Mouse (Mus musculus) neural tube, embryonic 14.5 days (tissue): ENCODE measurements around the gene Rere. TPM values are rescaled to one million over a fixed set of nuclear protein-coding genes. Genes with fewer than 3 reads are reported as not detected.
A peak's percentile ranks its signal among the peaks of the same experiment; 100 is the strongest.

ENCODE experiments used
- ATAC-seq: fragments of 200-750 bp; cut with Nextera tagmentation; 2 replicates; pipeline ENCODE4 v1.8.0; 2017; ENCODE audit warnings: low read depth, mild to moderate bottlenecking, moderate TSS enrichment, moderate library complexity
- H3K27ac ChIP-seq: fragments of 300-500 bp; sonication (generic); 2 replicates; pipeline ENCODE4 v1.5.1; 2014; ENCODE audit warnings: low read depth, mild to moderate bottlenecking, control low read depth, low read length, moderate library complexity, mixed read lengths
- H3K27me3 ChIP-seq: fragments of 300-500 bp; sonication (generic); 2 replicates; pipeline ENCODE4 v1.6.1; 2014; ENCODE audit warnings: low read length; ENCODE audit not compliant: control insufficient read depth, insufficient read depth
- H3K36me3 ChIP-seq: fragments of 300-500 bp; sonication (generic); 2 replicates; pipeline ENCODE4 v1.6.1; 2014; ENCODE audit warnings: low read length, mixed read lengths; ENCODE audit not compliant: control insufficient read depth, insufficient read depth
- H3K4me1 ChIP-seq: fragments of 300-500 bp; sonication (generic); 2 replicates; pipeline ENCODE4 v1.6.1; 2014; ENCODE audit warnings: low read length; ENCODE audit not compliant: control insufficient read depth, insufficient read depth
- H3K4me2 ChIP-seq: fragments of 300-500 bp; sonication (generic); 2 replicates; pipeline ENCODE4 v1.6.1; 2014; ENCODE audit warnings: mild to moderate bottlenecking, low read depth, low read length, control low read depth
- H3K4me3 ChIP-seq: fragments of 300-500 bp; sonication (generic); 2 replicates; pipeline ENCODE4 v1.5.1; 2014; ENCODE audit warnings: low read depth, low read length, control low read depth, mixed read lengths
- H3K9ac ChIP-seq: fragments of 300-500 bp; sonication (generic); replicated peaks from 2 replicates; pipeline ENCODE4 v1.6.1; 2014; ENCODE audit warnings: low read depth, mild to moderate bottlenecking, control low read depth, low read length, mixed read lengths
- H3K9me3 ChIP-seq: fragments of 300-500 bp; sonication (generic); 2 replicates; pipeline ENCODE4 v1.6.1; 2016; ENCODE audit warnings: low read length; ENCODE audit not compliant: control insufficient read depth
- WGBS: fragments of 180-500 bp; shearing (Covaris S2); extraction: QIAGEN DNeasy Blood & Tissue Kit; methylation state at CpG from one replicate; pipeline ENCODE4 v1.1.7; 2014; 5-methylcytosine and 5-hydroxymethylcytosine counted together
- polyA plus RNA-seq: library from polyadenylated mRNA; unstranded; fragments of >200 nt; fragmentation: Nextera tagmentation; extraction: Ambion mirVana; gene quantifications from 2 replicates; pipeline ENCODE4 v1.2.1, GENCODE M21; 2014

Rere gene
- polyA plus RNA-seq, 1 experiment from 2014 or later: 50.7 TPM

DNA sequence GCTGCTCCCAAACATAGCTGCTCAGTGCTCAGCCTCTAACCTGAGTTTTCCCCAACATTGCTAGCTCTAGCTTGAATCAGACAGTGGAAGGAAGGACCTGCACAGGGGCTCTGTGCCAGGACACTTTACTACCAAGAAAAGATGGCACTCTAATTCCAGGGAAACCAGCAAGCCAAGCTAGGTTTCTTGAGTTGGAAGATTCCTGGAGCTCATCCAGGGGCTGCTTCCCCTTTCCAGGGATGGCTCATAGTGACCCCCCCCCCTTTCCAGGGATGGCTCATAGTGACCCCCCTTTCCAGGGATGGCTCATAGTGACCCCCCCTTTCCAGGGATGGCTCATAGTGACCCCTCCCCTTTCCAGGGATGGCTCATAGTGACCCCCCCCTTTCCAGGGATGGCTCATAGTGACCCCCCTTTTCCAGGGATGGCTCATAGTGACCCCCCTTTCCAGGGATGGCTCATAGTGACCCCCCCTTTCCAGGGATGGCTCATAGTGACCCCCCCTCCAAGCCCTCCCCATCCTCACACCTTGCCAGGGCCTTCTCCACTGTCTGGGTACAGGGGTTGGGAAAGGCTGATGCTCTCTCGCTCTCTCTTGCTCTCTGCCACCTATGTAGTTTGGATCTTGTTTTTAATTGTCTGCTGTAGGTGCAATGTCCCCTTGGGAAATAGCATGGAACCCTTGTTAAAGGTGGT, 322.1 kb downstream of the Rere start:
- 100% methylated on average over 1 of the region's 1 CpGs for WGBS
- Histone ChIP-seq H3K4me3 (no peak overlapping the region), H3K27me3 (no peaks in the 10 kb centered on the region), H3K4me2 (no peak overlapping the region), H3K9ac (no peak overlapping the region), H3K9me3 (no peaks in the 10 kb centered on the region), H3K27ac (no peak overlapping the region), H3K36me3 (no peaks in the 10 kb centered on the region), H3K4me1 (peaks cover 24% of the 10 kb centered on the region)
- no peak for ATAC-seq

DNA sequence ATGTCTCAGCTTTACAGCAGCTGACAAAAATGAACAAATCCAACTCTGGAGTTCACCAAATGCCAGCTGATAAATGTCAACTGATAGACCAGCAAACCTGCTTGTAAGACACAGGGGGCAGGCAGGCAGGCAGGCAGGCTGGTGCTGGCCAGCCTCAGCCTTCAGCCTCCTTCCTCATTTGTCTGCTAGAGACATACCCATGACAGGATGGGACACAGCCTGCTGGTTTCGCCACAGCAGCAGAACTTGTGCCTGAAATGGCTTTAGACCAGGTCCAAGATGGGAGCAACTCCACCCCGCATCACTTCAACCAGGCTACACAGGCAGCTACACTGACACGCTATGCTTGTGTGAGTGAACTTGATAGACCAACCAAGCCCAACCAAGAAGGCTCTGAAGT, 324.4 kb downstream of the Rere start:
- no peak overlapping the region for H3K4me2 ChIP-seq
- no peak overlapping the region for H3K4me3 ChIP-seq
- H3K27ac ChIP-seq: peak overlapping the region; percentile 91
- WGBS: 91% methylated on average over 3 of the region's 3 CpGs
- 0 out of 2 replicates have a peak, but pooled peaks have one; percentile 10 for ATAC-seq
- no peaks in the 10 kb centered on the region for H3K9me3 ChIP-seq
- no peaks in the 10 kb centered on the region for H3K36me3 ChIP-seq
- no peaks in the 10 kb centered on the region for H3K27me3 ChIP-seq
- peaks cover 22% of the 10 kb centered on the region for H3K4me1 ChIP-seq
- no peak overlapping the region for H3K9ac ChIP-seq

DNA sequence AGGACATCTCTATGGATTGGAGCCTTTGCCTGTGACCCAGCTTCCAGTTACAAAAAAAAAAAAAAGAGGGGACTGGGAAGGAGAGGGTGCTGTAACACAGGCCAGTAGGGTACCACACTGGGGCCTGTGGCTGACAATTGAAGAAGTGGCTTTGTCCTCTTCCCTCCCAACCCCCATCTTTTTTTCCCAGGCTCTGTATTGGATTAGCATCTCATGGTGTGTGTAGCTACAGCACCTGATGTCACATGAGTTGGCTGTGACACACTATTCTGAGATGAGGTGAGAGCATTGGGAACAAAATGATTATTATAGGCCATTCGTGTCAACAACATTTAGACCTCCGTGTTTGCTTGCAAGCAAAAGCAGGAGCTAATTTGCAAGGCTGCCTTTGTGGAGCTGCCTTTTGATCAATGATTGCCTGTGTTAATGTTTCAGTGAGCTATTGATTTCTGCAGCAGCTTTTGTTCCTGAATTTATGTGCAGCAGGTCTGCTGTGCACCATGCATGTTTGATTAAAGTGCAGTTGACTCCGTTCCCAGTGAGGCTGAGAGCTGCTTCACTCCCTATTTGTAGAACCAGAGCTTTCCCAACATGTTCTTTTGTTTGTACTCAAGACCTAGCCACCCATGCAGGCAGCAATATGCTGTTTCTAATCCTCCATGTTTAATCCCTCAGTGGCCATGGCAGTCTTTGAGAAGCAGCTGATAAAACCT, 325.2 kb downstream of the Rere start:
- no peaks in the 10 kb centered on the region for H3K36me3 ChIP-seq
- 0 out of 2 replicates have a peak overlapping the region, but pooled peaks have one; percentile 7 for H3K4me2 ChIP-seq
- H3K9me3 ChIP-seq: no peaks in the 10 kb centered on the region
- WGBS: 11% methylated on average over 3 of the region's 3 CpGs
- H3K4me1 ChIP-seq: peaks cover 19% of the 10 kb centered on the region
- H3K9ac ChIP-seq: 0 out of 2 replicates have a peak overlapping the region, but pooled peaks have one; percentile 16
- H3K27ac ChIP-seq: peak overlapping the region; percentile 91
- H3K27me3 ChIP-seq: no peaks in the 10 kb centered on the region
- H3K4me3 ChIP-seq: no peak overlapping the region
- peak; percentile 61; the same call in 1 of the 2 replicates for ATAC-seq

DNA sequence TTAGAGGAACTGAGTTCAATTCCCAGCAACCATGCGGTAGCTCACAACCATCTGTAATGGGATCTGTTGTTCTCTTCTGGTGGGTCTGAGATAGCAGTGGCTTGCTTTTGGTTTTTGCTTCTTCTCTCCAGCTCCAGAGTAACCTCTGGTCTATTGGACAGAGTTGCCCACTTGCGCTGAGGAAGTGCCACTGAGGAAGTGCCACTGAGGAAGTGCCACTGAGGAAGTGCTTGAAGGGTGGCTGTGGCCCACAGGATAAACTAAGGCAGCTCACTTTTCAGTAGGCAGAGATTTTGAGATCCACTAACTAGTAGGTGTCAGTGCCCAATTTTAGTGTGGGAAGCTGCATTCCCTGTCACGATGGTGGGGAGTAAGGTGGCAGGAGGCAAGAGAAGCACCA, 327.2 kb downstream of the Rere start:
- ATAC-seq: no peak
- Histone ChIP-seq H3K9ac (no peak overlapping the region), H3K27me3 (no peaks in the 10 kb centered on the region), H3K36me3 (peaks cover 19% of the 10 kb centered on the region), H3K4me3 (no peak overlapping the region), H3K4me2 (no peak overlapping the region), H3K9me3 (no peaks in the 10 kb centered on the region), H3K27ac (no peak overlapping the region), H3K4me1 (peaks cover 18% of the 10 kb centered on the region)
- 96% methylated on average over 3 of the region's 3 CpGs for WGBS

DNA sequence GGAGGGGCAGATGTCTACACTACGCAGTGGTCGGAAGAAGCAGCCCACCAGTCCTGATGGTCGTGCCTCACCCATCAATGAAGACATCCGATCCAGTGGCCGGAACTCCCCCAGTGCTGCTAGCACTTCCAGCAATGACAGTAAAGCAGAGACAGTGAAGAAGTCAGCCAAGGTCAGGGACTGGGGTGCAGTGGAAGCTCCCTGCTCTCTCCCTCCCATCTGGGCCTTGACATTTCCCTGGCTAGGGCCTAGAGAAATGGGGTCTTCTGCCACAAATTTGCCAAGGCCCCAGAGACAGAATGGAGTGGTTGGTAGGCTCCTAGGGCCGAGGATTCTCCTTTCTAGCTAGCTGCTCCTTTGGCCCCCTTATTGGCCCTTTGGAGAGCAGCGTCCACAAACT, 332.3 kb downstream of the Rere start:
- H3K36me3 ChIP-seq: peaks cover 64% of the 10 kb centered on the region
- no peaks in the 10 kb centered on the region for H3K27me3 ChIP-seq
- no peaks in the 10 kb centered on the region for H3K9me3 ChIP-seq
- H3K4me1 ChIP-seq: 0 out of 2 replicates have a peak, but pooled peaks cover 5% of the 10 kb centered on the region
- H3K4me2 ChIP-seq: no peak overlapping the region
- no peak overlapping the region for H3K9ac ChIP-seq
- 89% methylated on average over 7 of the region's 7 CpGs for WGBS
- no peak for ATAC-seq
- no peak overlapping the region for H3K4me3 ChIP-seq
- no peak overlapping the region for H3K27ac ChIP-seq

DNA sequence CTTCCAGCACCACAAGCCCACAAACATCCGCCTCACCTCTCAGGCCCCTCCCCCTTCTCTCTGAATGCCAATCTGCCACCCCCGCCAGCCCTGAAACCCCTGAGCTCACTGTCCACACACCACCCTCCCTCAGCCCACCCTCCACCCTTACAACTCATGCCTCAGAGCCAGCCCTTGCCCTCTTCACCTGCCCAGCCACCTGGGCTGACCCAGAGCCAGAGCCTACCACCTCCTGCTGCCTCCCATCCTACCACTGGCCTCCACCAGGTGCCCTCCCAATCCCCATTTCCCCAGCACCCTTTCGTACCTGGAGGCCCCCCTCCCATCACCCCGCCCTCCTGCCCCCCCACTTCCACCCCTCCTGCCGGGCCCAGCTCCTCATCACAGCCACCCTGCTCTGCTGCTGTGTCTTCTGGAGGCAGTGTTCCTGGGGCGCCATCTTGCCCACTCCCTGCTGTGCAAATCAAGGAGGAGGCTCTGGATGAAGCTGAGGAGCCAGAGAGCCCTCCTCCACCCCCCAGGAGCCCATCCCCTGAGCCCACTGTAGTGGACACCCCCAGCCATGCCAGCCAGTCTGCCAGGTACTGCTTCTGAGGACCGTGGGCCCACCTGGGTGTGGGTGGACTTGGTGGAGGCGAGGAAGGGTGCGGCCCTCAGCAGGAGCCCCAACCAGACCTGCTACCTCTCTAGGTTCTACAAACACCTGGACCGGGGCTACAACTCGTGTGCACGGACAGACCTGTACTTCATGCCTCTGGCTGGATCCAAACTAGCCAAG, 334.0 kb downstream of the Rere start:
- peak overlapping the region; percentile 55 for H3K27ac ChIP-seq
- 93% methylated on average over 12 of the region's 12 CpGs for WGBS

DNA sequence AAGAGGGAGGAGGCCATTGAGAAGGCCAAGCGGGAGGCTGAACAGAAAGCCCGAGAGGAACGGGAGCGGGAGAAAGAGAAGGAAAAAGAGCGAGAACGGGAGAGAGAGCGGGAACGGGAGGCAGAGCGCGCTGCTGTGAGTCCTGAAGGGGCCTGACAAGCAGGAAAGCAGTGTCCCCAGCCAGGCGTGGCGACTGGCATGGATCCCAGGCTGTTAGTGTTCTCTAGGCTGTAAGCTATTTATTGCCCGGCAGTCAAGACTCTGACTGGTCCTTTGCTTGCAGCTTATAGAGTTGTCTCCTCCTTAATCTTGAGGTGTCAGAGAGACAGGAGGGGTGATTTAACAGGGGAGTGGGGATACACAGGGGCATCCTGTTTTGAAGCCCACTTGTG, 334.6 kb downstream of the Rere start:
- Histone ChIP-seq H3K27ac (peak overlapping the region; percentile 55; the same call in 1 of the 2 replicates), H3K36me3 (peaks cover 68% of the 10 kb centered on the region), H3K4me2 (no peak overlapping the region), H3K27me3 (no peaks in the 10 kb centered on the region), H3K4me1 (0 out of 2 replicates have a peak, but pooled peaks cover 5% of the 10 kb centered on the region), H3K9ac (no peak overlapping the region), H3K4me3 (no peak overlapping the region), H3K9me3 (no peaks in the 10 kb centered on the region)
- peak; percentile 38; the same call in 1 of the 2 replicates for ATAC-seq
- 67% methylated on average over 13 of the region's 13 CpGs for WGBS

More for the DNA sequence above, 334.0 kb downstream of the Rere start:
- no peak for ATAC-seq
- peaks cover 68% of the 10 kb centered on the region for H3K36me3 ChIP-seq
- no peaks in the 10 kb centered on the region for H3K27me3 ChIP-seq
- no peak overlapping the region for H3K4me3 ChIP-seq
- H3K9me3 ChIP-seq: no peaks in the 10 kb centered on the region
- no peak overlapping the region for H3K4me2 ChIP-seq
- 0 out of 2 replicates have a peak, but pooled peaks cover 5% of the 10 kb centered on the region for H3K4me1 ChIP-seq
- no peak overlapping the region for H3K9ac ChIP-seq

DNA sequence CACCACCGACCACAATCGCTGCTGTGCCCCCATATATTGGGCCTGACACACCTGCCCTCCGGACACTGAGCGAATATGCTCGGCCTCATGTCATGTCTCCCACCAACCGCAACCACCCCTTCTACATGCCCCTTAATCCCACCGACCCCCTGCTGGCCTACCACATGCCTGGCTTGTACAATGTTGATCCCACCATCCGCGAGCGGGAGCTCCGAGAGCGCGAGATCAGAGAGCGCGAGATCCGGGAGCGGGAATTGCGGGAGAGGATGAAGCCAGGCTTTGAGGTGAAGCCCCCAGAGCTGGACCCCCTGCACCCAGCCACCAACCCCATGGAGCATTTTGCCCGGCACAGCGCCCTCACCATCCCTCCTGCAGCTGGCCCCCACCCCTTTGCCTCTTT, 335.4 kb downstream of the Rere start:
- H3K27ac ChIP-seq: no peak overlapping the region
- WGBS: 97% methylated on average over 20 of the region's 20 CpGs

More for the DNA sequence above, 335.4 kb downstream of the Rere start:
- Histone ChIP-seq H3K4me1 (0 out of 2 replicates have a peak, but pooled peaks cover 5% of the 10 kb centered on the region), H3K36me3 (peaks cover 68% of the 10 kb centered on the region), H3K9me3 (no peaks in the 10 kb centered on the region), H3K9ac (no peak overlapping the region), H3K4me3 (no peak overlapping the region), H3K4me2 (no peak overlapping the region), H3K27me3 (no peaks in the 10 kb centered on the region)
- no peak for ATAC-seq
